Mouse (Mus musculus) limb, embryonic 10.5 days (tissue): ENCODE data around the gene Nckap5. TPM values are rescaled to one million over a fixed set of nuclear protein-coding genes. Genes with fewer than 3 reads are reported as not detected.
A peak's percentile ranks its signal among the peaks of the same experiment; 100 is the strongest.

ENCODE experiments used
- DNase-seq: peaks from one replicate; pipeline ENCODE4 v3.0.0-alpha.2; 2017; ENCODE audit warnings: low spot score
- H3K27ac ChIP-seq: fragments of 300-500 bp; sonication (generic); 2 replicates; pipeline ENCODE4 v1.5.1; 2016; ENCODE audit warnings: mild to moderate bottlenecking
- H3K27me3 ChIP-seq: fragments of 300-500 bp; sonication (generic); 2 replicates; pipeline ENCODE4 v1.6.1; 2016; ENCODE audit warnings: low read depth, mild to moderate bottlenecking; ENCODE audit not compliant: poor library complexity, severe bottlenecking
- H3K36me3 ChIP-seq: fragments of 300-500 bp; sonication (generic); 2 replicates; pipeline ENCODE4 v1.6.1; 2016; ENCODE audit warnings: mild to moderate bottlenecking, moderate library complexity
- H3K4me1 ChIP-seq: fragments of 300-500 bp; sonication (generic); 2 replicates; pipeline ENCODE4 v1.6.1; 2016
- H3K4me3 ChIP-seq: fragments of 300-500 bp; sonication (generic); 2 replicates; pipeline ENCODE4 v1.5.1; 2016; ENCODE audit warnings: mild to moderate bottlenecking, moderate library complexity
- H3K9me3 ChIP-seq: fragments of 300-500 bp; sonication (generic); replicated peaks from 2 replicates; pipeline ENCODE4 v1.6.1; 2016; ENCODE audit warnings: mild to moderate bottlenecking
- WGBS: fragments of 180-500 bp; shearing (Covaris S2); methylation state at CpG from one replicate; pipeline ENCODE4 v1.1.7; 2016; 5-methylcytosine and 5-hydroxymethylcytosine counted together
- polyA plus RNA-seq: library from polyadenylated mRNA; unstranded; fragments of >200 nt; fragmentation: Nextera tagmentation; extraction: Ambion mirVana; gene quantifications from 2 replicates; pipeline ENCODE4 v1.2.1, GENCODE M21; 2016

Gene Nckap5
- polyA plus RNA-seq, 1 experiment from 2014 or later: 1.8 TPM

GRCm38 (mm10) chr1:126544471-126544870, 286.1 kb downstream of the Nckap5 start:
- Histone ChIP-seq H3K4me3 (no peak overlapping the region), H3K36me3 (no peaks in the 10 kb centered on the region), H3K27me3 (no peaks in the 10 kb centered on the region), H3K4me1 (no peaks in the 10 kb centered on the region), H3K9me3 (no peaks in the 10 kb centered on the region), H3K27ac (no peak overlapping the region)
- 79% methylated on average over 4 of the region's 4 CpGs for WGBS
- DNase-seq: no peak

GRCm38 (mm10) chr1:126537223-126537757, 293.3 kb downstream of the Nckap5 start:
- no peaks in the 10 kb centered on the region for H3K4me1 ChIP-seq
- no peaks in the 10 kb centered on the region for H3K9me3 ChIP-seq
- WGBS: 88% methylated on average over 6 of the region's 6 CpGs
- no peak overlapping the region for H3K27ac ChIP-seq
- no peak for DNase-seq
- H3K4me3 ChIP-seq: no peak overlapping the region
- no peaks in the 10 kb centered on the region for H3K36me3 ChIP-seq
- no peaks in the 10 kb centered on the region for H3K27me3 ChIP-seq

DNA sequence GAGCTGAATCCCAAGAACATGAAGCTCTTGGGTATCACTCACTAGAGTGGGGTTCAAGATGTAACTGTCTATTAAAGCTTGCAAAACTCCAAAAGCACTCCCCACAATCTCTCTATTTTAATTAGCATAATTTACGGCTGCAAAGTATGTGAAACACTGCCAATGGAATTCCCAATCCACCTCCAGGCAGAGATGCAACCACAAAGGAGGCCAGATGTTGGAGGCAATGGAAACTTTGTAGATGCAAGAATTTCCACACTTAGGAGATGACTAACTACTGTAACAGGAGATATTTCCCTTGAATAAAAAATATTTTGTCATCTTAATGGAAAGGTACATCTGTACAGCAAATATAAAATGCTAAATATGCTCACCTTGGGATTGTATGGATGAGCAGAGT, 295.1 kb downstream of the Nckap5 start:
- WGBS: 85% methylated on average over 1 of the region's 1 CpGs
- no peaks in the 10 kb centered on the region for H3K27me3 ChIP-seq
- no peak overlapping the region for H3K27ac ChIP-seq
- no peaks in the 10 kb centered on the region for H3K36me3 ChIP-seq
- no peaks in the 10 kb centered on the region for H3K4me1 ChIP-seq
- no peaks in the 10 kb centered on the region for H3K9me3 ChIP-seq
- no peak for DNase-seq
- H3K4me3 ChIP-seq: no peak overlapping the region

DNA sequence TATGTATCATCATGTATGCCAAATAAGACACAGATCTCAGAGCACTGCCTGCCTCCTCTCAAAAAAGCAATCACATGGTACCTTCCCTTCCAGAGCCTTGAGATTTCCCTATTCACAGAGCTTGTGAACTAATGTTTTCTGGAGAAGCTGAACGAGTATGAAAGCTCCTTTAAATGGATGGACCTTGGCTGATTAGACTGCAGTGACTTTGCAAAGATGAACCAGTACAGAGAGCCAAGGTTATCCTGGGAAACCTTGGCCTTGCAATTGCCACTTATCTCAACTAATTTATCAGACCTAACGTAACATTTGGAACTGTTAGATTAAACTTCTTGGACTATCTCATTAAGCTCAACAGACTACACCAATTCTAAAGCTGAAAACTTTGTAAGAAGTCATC, 296.6 kb downstream of the Nckap5 start:
- no peak overlapping the region for H3K4me3 ChIP-seq
- no peak overlapping the region for H3K27ac ChIP-seq
- DNase-seq: no peak
- no peaks in the 10 kb centered on the region for H3K9me3 ChIP-seq
- 87% methylated on average over 2 of the region's 2 CpGs for WGBS
- no peaks in the 10 kb centered on the region for H3K27me3 ChIP-seq
- H3K4me1 ChIP-seq: no peaks in the 10 kb centered on the region
- H3K36me3 ChIP-seq: no peaks in the 10 kb centered on the region

DNA sequence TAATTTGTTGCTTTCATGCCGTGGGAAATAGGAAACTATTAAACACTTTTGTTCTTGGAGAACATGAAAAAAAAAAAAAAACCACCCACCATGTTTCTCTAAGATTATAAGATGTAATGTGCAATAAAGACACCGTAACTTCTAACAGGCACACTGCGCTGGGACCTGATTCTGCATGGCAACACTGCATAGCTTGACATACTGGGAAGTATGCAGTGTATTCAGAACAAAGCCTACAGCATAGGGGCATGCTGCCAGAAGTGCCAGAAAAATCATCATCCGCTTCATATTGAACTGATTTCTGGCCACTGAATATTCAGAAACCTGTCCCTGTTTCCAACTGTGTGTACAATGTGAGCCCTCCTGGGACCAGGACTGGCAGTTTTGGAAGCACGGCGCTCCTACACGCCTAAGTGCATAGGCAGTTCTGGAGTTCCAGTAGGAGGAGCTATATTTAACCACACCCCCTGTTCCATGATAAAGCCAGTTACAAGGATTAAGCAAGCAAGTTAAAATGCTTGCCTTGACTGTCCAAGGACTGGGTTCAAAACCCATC, 302.5 kb downstream of the Nckap5 start:
- Histone ChIP-seq H3K27me3 (no peaks in the 10 kb centered on the region), H3K4me1 (no peaks in the 10 kb centered on the region), H3K4me3 (no peak overlapping the region), H3K36me3 (no peaks in the 10 kb centered on the region), H3K27ac (no peak overlapping the region), H3K9me3 (no peaks in the 10 kb centered on the region)
- no peak for DNase-seq
- WGBS: 92% methylated on average over 7 of the region's 7 CpGs

GRCm38 (mm10) chr1:126518067-126518466, 312.5 kb downstream of the Nckap5 start:
- 81% methylated on average over 3 of the region's 3 CpGs for WGBS
- no peaks in the 10 kb centered on the region; the same call in 1 of the 2 replicates for H3K4me1 ChIP-seq

GRCm38 (mm10) chr1:126517427-126517826, 313.2 kb downstream of the Nckap5 start:
- H3K27me3 ChIP-seq: no peaks in the 10 kb centered on the region
- no peak for DNase-seq
- no peaks in the 10 kb centered on the region for H3K36me3 ChIP-seq
- peaks cover 2% of the 10 kb centered on the region for H3K4me1 ChIP-seq
- no peak overlapping the region for H3K27ac ChIP-seq
- H3K9me3 ChIP-seq: no peaks in the 10 kb centered on the region
- 80% methylated on average over 1 of the region's 1 CpGs for WGBS
- H3K4me3 ChIP-seq: no peak overlapping the region

More at GRCm38 (mm10) chr1:126518067-126518466, 312.5 kb downstream of the Nckap5 start:
- no peak overlapping the region for H3K4me3 ChIP-seq
- no peaks in the 10 kb centered on the region for H3K9me3 ChIP-seq
- no peak for DNase-seq
- H3K36me3 ChIP-seq: no peaks in the 10 kb centered on the region
- no peaks in the 10 kb centered on the region for H3K27me3 ChIP-seq
- H3K27ac ChIP-seq: no peak overlapping the region

DNA sequence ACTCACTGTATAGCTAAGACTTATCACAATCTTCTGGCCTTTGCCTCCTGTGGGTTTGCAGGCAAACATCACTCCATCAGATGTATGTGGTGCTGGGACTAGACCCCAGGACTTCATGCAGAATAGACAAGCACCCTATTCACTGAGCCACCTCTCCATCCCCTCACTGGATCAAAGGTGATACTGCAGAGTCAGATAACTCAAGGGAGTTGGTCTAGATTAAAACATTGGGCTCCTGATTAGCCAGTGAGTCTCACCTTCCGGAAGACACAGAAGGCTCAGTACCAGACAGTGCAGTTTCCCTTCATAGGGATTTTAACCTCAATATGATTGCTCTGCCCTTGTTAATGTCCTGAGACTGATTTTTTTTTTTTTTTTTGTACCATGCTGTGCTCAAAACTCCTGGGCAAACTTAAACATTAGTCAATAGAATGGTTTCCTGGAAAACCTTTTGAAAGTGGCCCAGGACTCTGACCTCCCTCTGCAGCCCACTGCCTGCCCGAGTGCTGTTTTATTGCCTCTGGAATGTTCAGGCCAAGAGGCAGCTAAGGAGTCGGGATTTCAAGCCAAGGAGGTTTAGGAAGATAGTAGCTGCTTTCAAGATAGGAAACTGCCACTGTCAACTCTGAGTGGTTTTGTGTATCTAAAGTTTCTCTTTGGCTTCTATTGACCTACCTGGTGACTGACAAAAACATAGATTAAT, 315.4 kb downstream of the Nckap5 start:
- Histone ChIP-seq H3K27ac (no peak overlapping the region), H3K4me1 (peaks cover 13% of the 10 kb centered on the region), H3K36me3 (no peaks in the 10 kb centered on the region), H3K27me3 (no peaks in the 10 kb centered on the region), H3K9me3 (no peaks in the 10 kb centered on the region), H3K4me3 (no peak overlapping the region)
- 40% methylated on average over 3 of the region's 3 CpGs for WGBS
- no peak for DNase-seq

DNA sequence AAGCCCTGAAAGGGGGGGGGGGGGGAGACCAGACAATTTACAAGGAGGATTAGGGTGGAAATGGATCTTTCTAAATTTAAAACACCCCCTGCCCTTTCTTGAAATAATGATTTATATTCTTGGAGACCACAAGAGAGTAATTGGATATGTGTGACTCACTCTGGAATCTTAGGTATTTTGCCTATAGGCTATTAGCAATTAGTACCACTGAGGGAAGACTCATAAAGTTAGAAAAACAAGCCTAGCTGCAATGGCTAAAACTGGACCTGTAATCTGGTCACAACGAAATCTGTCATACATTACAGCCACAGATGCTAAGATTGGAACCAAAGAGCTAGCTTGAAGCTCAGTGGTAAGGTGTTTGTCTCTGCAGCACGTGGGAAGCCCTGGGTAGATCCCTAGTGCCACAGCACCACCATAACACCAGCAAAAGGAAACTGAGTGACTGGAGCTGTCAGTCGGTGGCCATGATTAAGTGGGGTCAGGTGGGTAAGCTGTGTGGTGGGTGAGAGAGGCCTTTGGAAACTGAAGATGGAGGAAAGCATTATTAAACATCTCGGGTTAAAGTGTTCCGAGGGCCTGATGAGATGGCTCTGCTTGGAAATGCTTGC, 318.7 kb downstream of the Nckap5 start:
- 19% methylated on average over 5 of the region's 5 CpGs for WGBS
- peak; percentile 44 for DNase-seq

GRCm38 (mm10) chr1:126504717-126505116, 325.9 kb downstream of the Nckap5 start:
- Histone ChIP-seq H3K4me1 (no peaks in the 10 kb centered on the region), H3K36me3 (no peaks in the 10 kb centered on the region), H3K27me3 (no peaks in the 10 kb centered on the region), H3K4me3 (no peak overlapping the region), H3K27ac (no peak overlapping the region), H3K9me3 (no peaks in the 10 kb centered on the region)
- DNase-seq: no peak
- WGBS: 83% methylated on average over 4 of the region's 4 CpGs

More for the DNA sequence above, 318.7 kb downstream of the Nckap5 start:
- H3K27ac ChIP-seq: peak overlapping the region; percentile 64
- no peak overlapping the region for H3K4me3 ChIP-seq
- peaks cover 13% of the 10 kb centered on the region for H3K4me1 ChIP-seq
- H3K27me3 ChIP-seq: no peaks in the 10 kb centered on the region
- no peaks in the 10 kb centered on the region for H3K36me3 ChIP-seq
- no peaks in the 10 kb centered on the region for H3K9me3 ChIP-seq

DNA sequence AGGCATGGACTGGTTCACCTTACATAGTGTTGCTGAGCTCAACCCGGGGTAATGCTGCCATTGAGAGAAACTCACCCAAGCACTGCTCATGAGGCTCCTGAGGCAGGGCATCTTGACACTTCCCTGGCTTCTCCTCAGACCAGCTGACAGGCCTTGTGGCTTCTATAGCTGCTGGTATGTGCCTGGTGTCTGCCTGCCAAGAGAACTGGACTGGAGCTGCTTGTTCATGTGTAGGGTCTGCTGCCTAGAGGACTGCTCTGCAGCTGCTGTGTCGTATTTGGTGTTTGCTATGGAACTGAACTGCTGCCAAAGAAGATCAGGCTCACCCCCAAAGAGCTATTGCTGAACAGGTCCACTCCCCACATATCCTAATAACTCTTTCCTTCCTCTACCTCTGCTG, 327.9 kb downstream of the Nckap5 start:
- no peak overlapping the region for H3K4me3 ChIP-seq
- no peaks in the 10 kb centered on the region for H3K4me1 ChIP-seq
- no peak for DNase-seq
- H3K27ac ChIP-seq: no peak overlapping the region
- H3K27me3 ChIP-seq: no peaks in the 10 kb centered on the region
- H3K9me3 ChIP-seq: no peaks in the 10 kb centered on the region
- H3K36me3 ChIP-seq: no peaks in the 10 kb centered on the region
- WGBS: 91% methylated on average over 2 of the region's 2 CpGs

DNA sequence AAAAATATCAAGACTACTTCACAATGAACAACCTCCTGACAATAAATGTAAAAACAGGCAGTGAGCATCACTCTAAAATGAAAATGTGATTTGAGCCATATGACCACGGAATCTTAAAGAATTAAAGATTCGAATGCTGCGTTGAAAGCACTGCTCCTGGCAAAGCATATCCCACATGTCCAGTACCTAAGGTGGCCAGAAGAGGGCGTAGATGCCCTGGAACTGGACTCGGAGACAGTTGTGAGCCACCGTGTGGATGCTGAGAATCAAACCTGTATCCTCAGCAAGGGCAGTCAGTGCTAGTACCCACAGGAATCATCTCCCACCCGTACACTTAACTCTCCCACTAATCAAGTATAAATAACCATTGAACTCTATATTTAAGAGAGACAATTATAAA, 333.9 kb downstream of the Nckap5 start:
- H3K4me3 ChIP-seq: no peak overlapping the region
- 81% methylated on average over 7 of the region's 7 CpGs for WGBS

More for the DNA sequence above, 333.9 kb downstream of the Nckap5 start:
- no peak for DNase-seq
- no peaks in the 10 kb centered on the region for H3K36me3 ChIP-seq
- H3K27me3 ChIP-seq: peaks cover 11% of the 10 kb centered on the region
- no peak overlapping the region for H3K27ac ChIP-seq
- peaks cover 11% of the 10 kb centered on the region for H3K4me1 ChIP-seq
- H3K9me3 ChIP-seq: no peaks in the 10 kb centered on the region
